Mouse (Mus musculus) right cerebral cortex, postnatal 25 days (tissue): ENCODE data around the gene Rpp14.
"Not testable (repeated sequence)": the region's sequence is repeated elsewhere in the genome, so short reads cannot be mapped to it uniquely, and the experiment has no call there.

Experiments
- DNase-seq: peaks from one replicate; pipeline ENCODE4 v3.0.0; 2022

Rpp14 gene

DNA sequence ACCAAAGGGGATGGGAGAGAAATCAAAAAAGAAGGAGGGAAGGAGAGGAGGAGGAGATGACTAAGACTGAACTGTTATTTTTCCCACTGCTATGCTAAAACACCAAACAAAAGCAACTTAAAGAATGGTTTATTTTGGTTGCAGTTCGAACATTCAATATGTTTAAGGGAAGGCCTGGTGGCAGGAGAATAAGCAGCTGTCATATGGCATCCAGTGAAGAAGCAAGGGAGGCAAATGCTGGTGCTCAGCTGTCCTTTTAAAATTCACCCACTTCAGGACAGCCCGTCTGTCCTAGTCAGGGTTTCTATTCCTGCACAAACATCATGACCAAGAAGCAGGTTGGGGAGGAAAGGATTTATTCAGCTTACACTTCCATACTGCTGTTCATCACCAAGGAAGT is 37.2 kb downstream of the Rpp14 start:
- DNase-seq, result no peak

GRCm38 (mm10) chr14:8119454-8119853 is 39.3 kb downstream of the Rpp14 start:
- no peak for DNase-seq

DNA sequence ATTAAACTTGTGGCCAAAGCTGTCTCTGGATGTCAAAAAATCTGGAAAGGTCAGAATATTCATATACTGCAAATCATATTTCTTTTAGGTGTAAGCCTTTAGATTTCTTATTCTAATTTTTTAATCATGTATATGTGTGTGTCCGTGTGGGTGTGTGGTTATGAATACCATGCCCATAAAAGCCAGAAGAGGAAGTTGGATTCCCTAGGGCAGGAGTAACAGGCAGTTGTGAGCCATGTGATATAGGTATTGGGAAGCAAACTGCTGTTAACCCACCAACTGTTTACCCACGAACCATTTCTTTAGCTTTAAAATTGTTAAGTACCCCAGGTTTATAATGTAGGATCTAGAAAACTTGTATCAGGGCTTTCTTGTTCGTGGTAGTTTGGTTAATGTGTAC is 39.7 kb downstream of the Rpp14 start:
- no peak for DNase-seq

GRCm38 (mm10) chr14:8123141-8123540 is 43.0 kb downstream of the Rpp14 start:
- no peak for DNase-seq

- not testable (repeated sequence) for DNase-seq
These were observed 43.4 kb downstream of the Rpp14 start for GRCm38 (mm10) chr14:8123611-8124010.

- DNase-seq, result no peak
These were observed 44.1 kb downstream of the Rpp14 start for GRCm38 (mm10) chr14:8124046-8124881.

GRCm38 (mm10) chr14:8127971-8128370 is 47.8 kb downstream of the Rpp14 start:
- no peak for DNase-seq

- DNase-seq, result no peak
These were observed 52.6 kb downstream of the Rpp14 start for GRCm38 (mm10) chr14:8132789-8133188.

DNA sequence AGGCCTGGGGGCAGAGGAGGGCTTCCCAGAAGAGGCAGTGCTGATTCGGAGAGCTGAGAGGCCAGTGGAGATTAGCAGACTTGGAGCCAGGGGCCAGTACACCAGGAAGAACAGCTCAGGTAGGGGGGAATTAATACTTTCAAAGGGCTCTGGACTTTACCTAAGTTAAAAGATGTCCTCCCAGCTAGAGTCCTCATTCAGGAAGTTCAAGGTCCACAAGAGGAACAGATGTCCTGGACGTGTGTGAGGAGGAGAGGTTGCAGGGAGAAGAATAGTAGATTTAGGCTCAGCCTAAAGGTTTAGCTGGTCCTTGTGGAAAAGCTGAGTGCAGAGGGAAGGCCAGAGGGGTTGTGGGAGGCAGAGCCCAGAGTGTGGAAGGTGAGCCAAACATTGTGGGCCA is 54.1 kb downstream of the Rpp14 start:
- no peak for DNase-seq

- DNase-seq, result peak; percentile 27
These were observed 55.0 kb downstream of the Rpp14 start for GRCm38 (mm10) chr14:8135130-8135529.

DNA sequence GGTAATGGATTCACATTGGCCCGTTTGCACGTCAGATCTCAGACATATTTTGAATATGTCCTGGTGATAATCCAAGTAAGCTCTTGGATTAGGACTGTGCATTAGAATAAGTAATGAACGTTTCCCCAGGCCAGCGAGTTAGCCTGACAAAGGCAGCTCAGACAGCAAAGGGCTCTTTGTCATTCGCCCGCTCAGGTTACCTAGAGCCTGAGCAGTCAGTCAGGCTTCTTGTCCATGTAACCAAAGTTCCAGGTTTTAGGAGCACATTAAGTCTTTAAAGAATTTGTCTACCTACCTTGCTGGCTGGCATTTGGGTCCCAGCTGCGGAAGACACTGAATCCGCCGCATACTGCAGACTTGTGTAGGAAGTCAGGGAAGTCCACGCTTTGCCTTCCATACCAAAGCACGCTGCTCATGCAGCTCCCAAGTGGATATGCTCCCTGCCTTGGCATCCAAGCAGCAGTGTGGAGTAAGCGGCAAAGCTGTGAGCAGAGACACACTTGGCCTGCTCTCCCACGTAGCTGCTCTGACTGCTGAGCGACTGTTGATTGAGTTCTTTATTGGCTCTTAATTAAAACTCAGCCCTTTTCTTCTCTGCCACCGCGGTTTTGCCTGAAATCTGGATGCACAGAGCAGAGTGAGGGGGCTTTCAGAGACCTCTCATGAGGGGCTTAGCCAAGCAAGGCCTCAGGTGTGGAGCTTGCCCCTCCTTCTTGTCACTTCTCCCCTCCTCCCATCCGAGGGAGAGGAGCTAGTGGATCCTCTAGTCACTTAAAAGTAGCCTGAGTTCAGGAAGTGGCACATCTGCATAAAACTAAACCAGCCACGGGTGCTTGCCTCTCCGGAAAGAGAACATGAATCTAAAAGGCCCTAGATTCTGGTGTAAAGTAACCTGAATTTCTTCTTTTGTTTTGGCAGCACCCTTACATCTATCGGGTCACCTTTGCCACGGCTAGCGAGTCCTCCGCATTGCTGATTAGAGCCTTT is 59.9 kb downstream of the Rpp14 start:
- no peak for DNase-seq

- no peak for DNase-seq
These were observed 61.0 kb downstream of the Rpp14 start for GRCm38 (mm10) chr14:8141131-8141530.
